ENCODE assay signal across 8 mouse cellular contexts in genomic region chr9:103432122-103432778, GRCm38 (mm10). TPM values are rescaled to one million over a fixed set of nuclear protein-coding genes. Genes with fewer than 3 reads are reported as not detected.
DNase-seq lines count a peak whose midpoint lies in the region; ATAC-seq and TF ChIP-seq lines count a peak whose summit lies in the region.

No protein-coding gene starts in this region.

- TF ChIP-seq POLR2A in thymus, adult 2 months (IDR thresholded peaks at IDR 0.05; ENCODE audit: control insufficient read depth, extremely low read depth, insufficient read depth, low read length, poor library complexity) = no peak

- no peak overlapping the region for H3K4me3 ChIP-seq in heart, embryonic 15.5 days
- H3K4me3 ChIP-seq in thymus, adult 2 months (ENCODE audit: control insufficient read depth, insufficient read depth, low read length) = peak overlapping the region; percentile 13; the same call in 1 of the 2 replicates

- WGBS in heart, embryonic 15.5 days = 15% methylated on average over 13 of the region's 13 CpGs
- WGBS in thymus, adult 2 months = 7% methylated on average over 13 of the region's 13 CpGs

- peak; percentile 25 for DNase-seq in embryo, embryonic 11 days
- DNase-seq in embryo, embryonic 9.5 days (ENCODE audit: extremely low spot score) = no peak
- peak; percentile 39 to 46 for DNase-seq in right cerebral cortex, postnatal 10 days (ENCODE audit: low spot score in 2 of 2)
- no peak for DNase-seq in right cerebral cortex, adult 2 months (ENCODE audit: low spot score in 2 of 2)
- DNase-seq in thymus, adult 2 months = peak; percentile 56
- DNase-seq in frontal cortex, postnatal 25 days (ENCODE audit: low spot score in 2 of 2) = no peak
- no peak for DNase-seq in layer of hippocampus, postnatal 25 days (ENCODE audit: extremely low spot score in 1 of 2, low spot score in 1 of 2)

- TF ChIP-seq CTCF in thymus, adult 2 months (IDR thresholded peaks at IDR 0.05; ENCODE audit: borderline replicate concordance, control insufficient read depth, extremely low read depth, insufficient read depth, low read length, poor library complexity) = no peak

- H3K36me3 ChIP-seq in heart, embryonic 15.5 days = no peaks in the 10 kb centered on the region
- H3K36me3 ChIP-seq in thymus, adult 2 months (ENCODE audit: control insufficient read depth, insufficient read depth, low read length) = 0 out of 2 replicates have a peak, but pooled peaks cover 5% of the 10 kb centered on the region

- no peaks in the 10 kb centered on the region for H3K9me3 ChIP-seq in heart, embryonic 15.5 days (replicated peaks)

- H3K4me1 ChIP-seq in heart, embryonic 15.5 days (replicated peaks) = peaks cover 49% of the 10 kb centered on the region
- peaks cover 27% of the 10 kb centered on the region for H3K4me1 ChIP-seq in thymus, adult 2 months (replicated peaks; ENCODE audit: control insufficient read depth, insufficient read depth, low read length)

- no peak overlapping the region for H3K4me2 ChIP-seq in heart, embryonic 15.5 days

- no peak overlapping the region for H3K9ac ChIP-seq in heart, embryonic 15.5 days

- no peaks in the 10 kb centered on the region for H3K27me3 ChIP-seq in heart, embryonic 15.5 days
- H3K27me3 ChIP-seq in thymus, adult 2 months (ENCODE audit: control insufficient read depth, insufficient read depth, low read length) = no peaks in the 10 kb centered on the region

- H3K27ac ChIP-seq in heart, embryonic 15.5 days = peak overlapping the region; percentile 60
- H3K27ac ChIP-seq in thymus, adult 2 months (ENCODE audit: control insufficient read depth, insufficient read depth, low read length) = peak overlapping the region; percentile 93

- ATAC-seq in heart, embryonic 15.5 days (replicated peaks; ENCODE audit: insufficient number of reproducible peaks, insufficient read depth, low FRiP score, low read depth) = no peak; the same call in 1 of the 2 replicates

RNA-seq across cellular contexts. Expression of gene Bfsp2, which starts 48.0 kb away (rescaled TPM):
- 0.46 and 0.97 TPM in 2 replicates for polyA plus RNA-seq in heart, embryonic 15.5 days (2015; fragmentation: Nextera tagmentation; extraction: Ambion mirVana)
- 0.98 and 1.4 TPM in 2 replicates for polyA plus RNA-seq in thymus, adult 2 months (2012; rRNA removed)
- 1 to 10 TPM; 6.0 to 8.1 TPM for total RNA-seq in layer of hippocampus, postnatal 25 days (2021)

Comparison
In these comparisons a context has a peak if more than half of its experiments do, and no peak if none do; other contexts are left out.
1. DNase-seq: peak in embryo, embryonic 11 days (single experiment), right cerebral cortex, postnatal 10 days (2 of 2) and thymus, adult 2 months (single experiment); none in embryo, embryonic 9.5 days (single experiment), right cerebral cortex, adult 2 months (0 of 2), frontal cortex, postnatal 25 days (0 of 2) and layer of hippocampus, postnatal 25 days (0 of 2).